Mouse (Mus musculus): ENCODE data around the gene Tsku.

Gene Tsku

DNA sequence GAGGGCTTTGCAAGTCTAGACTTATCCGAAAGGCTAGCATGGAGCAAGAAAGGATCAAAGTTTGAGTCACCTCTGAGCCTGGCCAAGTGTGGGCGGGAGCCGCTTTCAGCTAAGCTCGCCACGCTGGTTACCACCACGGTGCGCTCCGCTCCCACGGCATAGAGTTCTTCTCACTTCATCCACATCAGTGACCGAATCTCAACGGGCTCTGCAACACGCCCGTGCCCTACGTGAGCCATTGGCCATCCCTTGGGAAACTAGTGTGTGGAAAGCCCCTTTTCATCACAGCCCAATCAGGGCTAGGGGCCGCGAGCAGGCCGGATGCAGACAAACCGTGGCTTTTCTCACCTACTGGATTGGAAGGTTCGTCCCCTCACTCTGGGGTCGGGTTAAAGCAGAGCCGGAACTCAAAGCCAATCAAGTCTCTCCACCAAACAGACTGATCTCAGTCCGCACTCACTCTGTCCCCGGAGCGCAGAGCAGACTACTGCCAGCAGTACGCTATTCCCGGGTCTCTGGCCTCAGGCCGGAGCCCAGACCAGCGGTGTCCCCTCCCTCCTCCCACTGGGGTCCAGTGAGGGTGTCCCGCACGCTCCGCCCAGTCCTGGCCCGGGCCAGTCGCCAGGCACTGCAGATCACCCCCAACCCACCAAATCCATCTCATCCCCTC is 1.0 kb downstream of the Tsku start:
- peak; percentile 43 for DNase-seq (ENCODE audit: low spot score)

DNA sequence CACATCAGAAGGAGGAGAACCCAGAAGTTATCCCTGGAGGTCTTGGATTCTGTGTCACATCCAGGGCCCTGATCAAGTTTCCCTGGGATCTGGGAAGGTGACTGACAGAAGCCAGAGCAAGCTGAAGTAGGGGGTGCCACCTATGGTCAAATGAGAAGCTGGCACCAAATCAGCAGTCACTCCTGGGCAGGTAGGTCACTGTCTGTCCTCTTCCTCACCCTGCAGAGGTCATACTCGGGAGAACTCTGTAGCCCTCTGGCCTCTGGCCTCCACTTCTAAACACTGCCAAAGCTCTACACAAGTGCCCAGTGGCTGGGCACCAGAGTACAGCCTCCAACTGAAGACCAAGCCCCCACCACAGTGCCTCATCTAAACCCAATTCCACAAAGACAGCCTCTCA is 3.1 kb downstream of the Tsku start:
- no peak for DNase-seq (ENCODE audit: low spot score)

- no peak for DNase-seq (ENCODE audit: low spot score)
Measured at GRCm38 (mm10) chr7:98357324-98357723, 3.8 kb downstream of the Tsku start.

- peak; percentile 50 for DNase-seq (ENCODE audit: low spot score)
Measured at GRCm38 (mm10) chr7:98354921-98355310, 6.2 kb downstream of the Tsku start.

DNA sequence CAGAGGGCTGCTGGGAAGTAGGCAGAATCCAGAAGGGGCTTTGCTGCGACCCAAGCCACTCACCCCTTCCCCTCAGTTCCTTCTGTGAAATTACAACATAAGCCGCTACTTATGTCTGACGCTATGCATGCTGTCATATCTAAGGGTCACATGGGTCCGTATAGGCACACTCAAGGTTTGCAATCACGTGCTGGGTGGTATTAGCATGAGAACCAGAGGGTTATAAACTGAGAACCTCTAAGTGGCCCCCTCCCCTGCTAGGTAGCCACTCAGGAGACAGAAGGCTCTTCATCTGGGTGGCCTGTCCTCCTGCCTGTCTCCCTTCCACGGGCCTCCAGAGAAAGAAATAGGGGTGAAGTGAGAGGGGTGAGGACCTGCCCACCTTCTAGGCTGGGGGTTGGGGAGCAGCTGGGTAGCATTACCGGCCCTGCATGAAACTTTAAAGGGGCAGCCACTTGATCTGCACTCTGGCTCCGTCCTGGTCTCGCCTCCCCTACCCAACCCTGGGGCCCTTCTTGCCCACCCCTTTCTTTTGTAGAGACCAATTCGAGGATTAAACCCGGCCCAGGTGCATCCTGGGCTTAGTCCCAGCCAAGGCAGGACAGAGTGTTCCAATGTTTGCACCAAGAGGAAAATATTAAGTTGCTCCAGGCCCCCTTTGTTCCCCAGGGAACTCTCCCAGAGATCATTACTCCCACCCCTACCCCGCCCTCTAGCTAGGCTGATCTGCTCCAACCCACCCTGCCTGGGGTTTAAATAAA is 6.8 kb downstream of the Tsku start:
- no peak for DNase-seq (ENCODE audit: low spot score)

- DNase-seq (ENCODE audit: low spot score), result no peak
Measured at GRCm38 (mm10) chr7:98353616-98354015, 7.5 kb downstream of the Tsku start.

GRCm38 (mm10) chr7:98351523-98351922 is 9.6 kb downstream of the Tsku start:
- DNase-seq (ENCODE audit: low spot score), result no peak

DNA sequence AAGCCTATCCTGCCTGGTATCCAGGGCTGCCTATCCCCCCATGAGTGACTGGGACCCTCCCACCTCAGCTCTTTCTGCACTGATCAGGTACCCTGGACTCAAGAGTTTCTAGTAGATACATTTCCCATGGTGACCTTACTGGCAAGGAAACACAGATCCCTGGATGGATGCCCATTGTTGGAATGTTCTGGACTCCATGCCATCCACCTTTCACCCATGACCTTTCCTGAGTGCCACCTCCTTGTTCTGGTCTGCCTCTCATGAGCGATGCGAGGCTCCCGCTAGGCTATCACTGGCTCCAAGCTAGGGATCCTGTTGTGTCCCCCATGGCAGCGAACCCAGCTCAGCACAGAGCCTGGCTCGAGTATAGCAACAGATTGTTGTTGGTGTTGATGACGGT is 11.3 kb downstream of the Tsku start:
- DNase-seq (ENCODE audit: low spot score), result no peak

DNA sequence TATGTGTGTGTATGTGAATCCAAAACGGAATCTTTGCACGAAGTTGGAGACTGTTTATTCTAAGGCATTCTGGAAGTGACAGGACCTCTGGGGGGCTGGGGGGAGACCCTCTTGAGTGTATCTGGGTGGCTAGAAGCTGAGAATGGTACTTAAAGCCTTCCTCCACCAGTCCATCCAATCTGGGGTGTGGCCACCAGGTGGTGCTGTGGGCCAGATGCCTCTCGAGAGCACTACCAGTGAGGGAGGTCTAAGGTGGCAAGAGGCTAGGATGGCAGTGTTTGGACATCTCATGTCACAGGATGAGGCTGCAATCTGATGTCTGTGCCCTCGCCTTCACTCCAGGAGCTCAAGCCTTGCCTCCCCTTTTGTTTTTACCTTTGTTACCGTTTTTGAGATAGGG is 12.0 kb downstream of the Tsku start:
- DNase-seq (ENCODE audit: low spot score), result peak; percentile 82

GRCm38 (mm10) chr7:98348043-98348442 is 13.1 kb downstream of the Tsku start:
- DNase-seq (ENCODE audit: low spot score), result peak; percentile 71

DNA sequence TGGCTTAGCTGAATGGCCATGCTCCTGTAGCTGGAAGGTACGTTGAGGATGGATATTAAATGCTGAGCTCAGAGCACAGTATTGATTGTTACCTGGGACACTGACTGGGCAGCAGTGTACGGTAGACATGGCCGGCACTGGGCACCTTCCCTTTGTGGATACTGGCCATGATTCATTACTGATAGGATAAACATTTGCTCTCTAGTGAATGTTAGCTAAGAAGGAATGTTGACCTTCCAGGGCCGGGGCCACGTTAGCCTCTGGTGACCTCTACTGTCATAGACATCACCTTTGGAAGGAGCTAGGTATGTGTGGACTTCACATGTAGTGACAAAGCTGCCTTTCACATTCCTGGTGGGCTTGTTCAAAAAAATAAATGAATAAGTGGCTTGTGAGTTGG is 13.7 kb downstream of the Tsku start:
- DNase-seq (ENCODE audit: low spot score), result no peak

DNA sequence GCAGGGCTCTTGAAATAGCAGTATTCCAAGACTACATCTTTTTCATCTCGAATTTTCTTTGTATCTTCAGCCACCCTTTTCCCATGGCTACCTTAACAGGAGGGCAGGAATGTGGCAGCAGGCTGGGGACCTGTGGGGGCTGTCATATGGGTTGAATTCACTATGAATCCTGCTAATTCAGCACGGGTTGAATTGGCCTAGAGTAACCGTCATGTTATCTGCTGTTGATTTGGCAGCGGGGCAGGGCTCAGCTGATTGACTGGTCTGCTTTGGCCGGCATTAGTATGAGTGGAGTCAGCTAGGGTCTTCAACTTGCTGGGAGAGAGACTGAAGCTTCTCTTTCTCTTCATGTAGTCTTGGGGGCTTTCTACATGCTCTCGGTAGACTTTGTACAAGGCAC is 16.1 kb downstream of the Tsku start:
- no peak for DNase-seq (ENCODE audit: low spot score)

DNA sequence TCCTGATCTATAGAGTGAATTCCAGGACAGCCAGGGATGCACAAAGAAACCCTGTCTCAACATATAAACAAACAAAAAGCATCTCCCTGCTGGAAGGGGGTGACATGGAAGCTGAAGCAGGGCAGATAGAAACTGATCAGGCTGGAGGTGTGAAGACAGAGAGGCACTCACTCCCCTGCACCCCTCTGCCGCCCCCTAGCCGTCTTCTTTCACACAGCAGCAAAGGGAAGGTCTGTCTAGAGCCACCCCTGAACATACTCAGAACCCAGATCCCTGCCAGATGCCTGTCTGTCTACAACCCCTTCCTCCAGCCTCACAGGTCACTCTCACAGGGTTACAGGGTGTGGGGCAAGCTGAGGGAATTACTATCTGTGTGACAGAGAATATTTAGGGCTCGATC is 16.8 kb downstream of the Tsku start:
- peak; percentile 32 for DNase-seq (ENCODE audit: low spot score)

DNA sequence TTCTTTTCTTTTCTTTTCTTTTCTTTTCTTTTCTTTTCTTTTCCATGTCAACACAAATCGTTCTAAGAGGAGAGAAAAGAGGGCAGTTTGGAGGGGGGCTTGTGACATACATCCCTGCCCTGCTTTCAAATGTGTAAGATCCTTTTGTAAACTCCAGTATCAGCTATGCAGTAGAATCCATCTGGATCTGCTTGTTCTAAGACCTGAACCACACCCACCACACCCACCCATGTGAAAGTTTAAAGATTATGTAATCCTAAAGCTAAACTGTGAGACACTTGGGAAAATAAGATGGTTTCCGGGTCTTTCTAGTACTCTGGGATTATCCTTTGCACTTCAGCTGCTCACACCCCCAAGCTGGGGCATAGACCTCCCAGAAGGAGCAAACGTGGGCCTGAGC is 18.9 kb downstream of the Tsku start:
- no peak for DNase-seq (ENCODE audit: low spot score)

- peak; percentile 77 for DNase-seq (ENCODE audit: low spot score)
Measured at GRCm38 (mm10) chr7:98341475-98341874, 19.7 kb downstream of the Tsku start.

GRCm38 (mm10) chr7:98340343-98340742 is 20.8 kb downstream of the Tsku start:
- DNase-seq (ENCODE audit: low spot score), result no peak

DNA sequence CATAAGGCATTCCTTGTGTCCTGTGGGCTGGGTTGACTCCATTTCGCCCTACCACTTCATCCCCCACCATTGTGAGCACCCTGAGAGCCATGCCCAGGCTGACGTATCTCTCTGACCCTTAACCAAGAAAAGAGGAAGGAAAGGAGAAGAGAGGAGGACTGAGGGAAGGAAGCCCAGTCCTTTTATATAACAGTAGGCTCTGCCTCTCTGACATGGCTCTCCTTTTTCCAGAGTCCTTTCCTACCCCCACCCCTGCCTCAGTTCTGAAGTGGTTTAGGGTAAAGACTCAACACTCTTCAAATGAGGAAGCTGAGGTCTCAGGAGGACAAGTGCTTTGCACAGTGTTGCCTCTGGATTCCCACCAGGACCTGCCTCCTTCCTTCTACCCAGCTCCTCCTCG is 27.1 kb downstream of the Tsku start:
- DNase-seq (ENCODE audit: low spot score), result no peak

DNA sequence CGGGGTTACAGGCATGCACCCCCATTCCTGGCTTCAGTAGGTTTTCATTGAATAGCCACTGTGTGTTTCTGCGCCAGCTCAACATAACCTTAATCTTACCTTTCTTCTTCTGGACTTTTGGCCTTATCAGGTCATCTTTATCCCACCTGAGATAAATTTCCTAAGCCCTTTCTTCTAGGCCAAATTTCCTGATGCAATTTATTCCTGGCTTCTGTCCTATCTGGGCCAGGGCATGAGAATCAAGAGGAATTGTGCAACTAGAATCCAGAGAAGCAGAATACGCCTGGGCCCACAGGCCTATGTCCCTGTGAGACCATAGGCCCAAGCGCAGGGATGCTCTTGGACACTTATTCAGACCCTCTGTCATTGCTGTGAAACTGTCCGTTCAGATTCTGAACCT is 27.6 kb downstream of the Tsku start:
- DNase-seq (ENCODE audit: low spot score), result no peak

DNA sequence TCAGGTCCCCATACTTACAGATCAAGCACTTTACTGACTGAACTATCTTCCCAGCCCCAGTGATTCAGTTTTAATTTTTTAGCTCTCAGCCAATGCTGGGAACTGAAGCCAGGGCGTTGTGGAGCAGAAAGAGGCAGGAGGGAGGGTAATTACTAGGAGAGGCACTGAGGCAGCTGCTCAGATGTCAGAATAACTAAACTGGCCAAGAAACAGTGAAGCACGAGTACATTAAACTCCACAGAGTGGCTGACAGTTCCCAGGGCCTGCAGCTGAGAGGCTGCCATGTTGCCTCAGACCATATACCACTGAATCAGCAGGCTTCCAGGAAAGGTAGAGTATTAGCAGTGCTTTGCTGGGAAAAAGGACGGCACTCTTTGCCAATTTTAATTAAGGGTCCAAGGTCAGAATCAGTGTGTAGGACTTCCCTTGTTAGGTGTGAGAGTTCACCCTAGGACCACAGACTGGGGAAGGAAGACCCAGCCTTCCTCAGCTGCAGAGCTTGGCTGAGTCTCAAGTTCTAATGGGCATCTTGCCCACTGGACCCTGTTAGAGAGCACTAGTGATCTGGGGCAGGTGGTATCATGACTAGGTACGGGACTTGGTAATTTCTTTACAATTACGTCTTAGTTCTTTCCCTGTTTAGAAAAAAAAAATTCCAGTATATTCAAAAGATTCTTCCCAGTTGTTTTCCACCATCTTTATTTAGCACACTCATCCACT is 28.3 kb downstream of the Tsku start:
- no peak for DNase-seq (ENCODE audit: low spot score)

DNA sequence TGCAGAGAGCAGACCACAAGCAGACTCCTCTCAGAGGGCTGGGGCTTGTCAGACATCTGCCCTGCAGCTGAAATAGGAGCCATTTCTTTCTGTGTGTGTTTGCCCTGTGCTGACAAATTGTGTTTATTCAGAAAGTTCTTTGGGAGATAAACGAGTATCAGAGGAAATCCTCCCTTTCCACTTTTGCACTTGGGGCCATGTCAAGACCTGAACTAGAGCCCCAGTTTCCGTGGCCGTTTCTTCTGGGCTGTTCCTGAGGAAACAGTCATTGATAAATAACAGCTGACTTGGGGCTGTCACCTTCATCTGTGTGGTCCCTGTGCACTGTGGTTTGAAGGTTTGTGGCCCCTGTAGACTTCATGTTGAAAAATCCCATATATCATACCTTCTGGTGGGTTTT is 29.2 kb downstream of the Tsku start:
- no peak for DNase-seq (ENCODE audit: low spot score)

- no peak for DNase-seq (ENCODE audit: low spot score)
Measured at GRCm38 (mm10) chr7:98330375-98331002, 30.6 kb downstream of the Tsku start.

DNA sequence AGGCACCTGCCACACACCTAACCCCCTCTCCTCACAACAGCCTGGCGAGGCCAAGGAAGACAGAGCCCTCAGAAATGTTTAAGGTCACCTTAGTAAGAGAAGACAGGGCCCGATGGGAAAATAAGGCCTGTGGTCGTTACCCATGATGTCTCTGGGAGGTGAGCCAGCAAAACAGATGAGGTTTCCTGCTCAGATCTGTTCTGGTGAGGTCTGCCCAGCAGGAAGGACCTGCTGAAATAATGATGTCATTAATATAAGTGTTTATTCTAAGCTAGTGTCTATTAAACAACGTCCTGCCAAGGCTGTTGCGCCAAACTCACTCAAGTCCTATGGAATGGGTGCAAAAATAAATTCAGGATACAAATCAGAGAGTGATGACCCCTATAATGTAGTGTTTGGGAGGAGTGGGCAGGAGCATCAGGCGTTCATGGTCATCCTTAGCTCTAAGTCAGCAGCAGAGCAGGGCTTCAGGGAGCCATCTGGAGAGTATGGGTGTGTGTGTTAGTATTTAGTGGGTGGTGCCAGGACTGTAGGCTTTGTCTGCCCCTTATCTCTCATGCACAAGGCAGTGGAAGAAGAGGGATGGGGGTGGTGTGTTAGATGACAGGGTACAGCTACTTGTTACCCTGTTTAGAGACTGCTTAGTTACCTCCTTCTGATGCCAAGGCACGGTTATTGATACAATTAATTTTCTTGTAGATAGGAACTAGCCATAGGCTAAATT is 31.3 kb downstream of the Tsku start:
- no peak for DNase-seq (ENCODE audit: low spot score)

Data from adipocyte (in vitro differentiated cells).